Mouse (Mus musculus) lung, adult 2 months (tissue): ENCODE measurements around the gene P2rx6.
"Not testable (repeated sequence)": the region's sequence is repeated elsewhere in the genome, so short reads cannot be mapped to it uniquely, and the experiment has no call there.

Experiments
- CTCF ChIP-seq: fragments of 200-500 bp; IDR thresholded peaks from 2 replicates; pipeline ENCODE4 v1.5.1; 2011; ENCODE audit warnings: mild to moderate bottlenecking, low read length, control low read depth; ENCODE audit not compliant: insufficient read depth
- POLR2A ChIP-seq: fragments of 200-500 bp; IDR thresholded peaks from 2 replicates; pipeline ENCODE4 v1.6.1; 2011; ENCODE audit warnings: low read depth, mild to moderate bottlenecking, control low read depth, low read length, borderline replicate concordance; ENCODE audit errors: extremely low read depth

DNA sequence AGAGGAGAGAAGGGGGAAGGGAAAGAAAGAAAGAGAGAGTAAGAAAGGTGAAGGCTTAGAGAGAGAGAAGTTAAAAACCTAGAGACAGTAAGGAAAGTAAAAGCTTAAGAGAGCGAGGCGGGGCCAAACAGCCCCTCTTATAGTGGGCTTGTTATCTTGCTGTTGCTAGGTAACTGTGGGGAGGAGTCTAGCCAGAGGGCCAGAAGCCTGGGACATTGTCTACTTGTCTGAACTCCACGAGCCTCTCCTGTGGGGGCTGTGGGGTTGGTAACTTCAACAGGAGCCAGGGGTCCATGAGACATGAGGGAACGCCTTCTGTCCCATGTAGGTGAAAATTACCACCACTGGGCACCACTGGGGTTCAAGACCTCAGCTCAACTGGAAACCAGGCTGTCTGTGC, 7.0 kb upstream of the P2rx6 start:
- not testable (repeated sequence) for TF ChIP-seq CTCF, POLR2A
